Comparison of ENCODE assay signal across 16 mouse cellular contexts in genomic region chr1:187918939-187919338, GRCm38 (mm10).
"Had no signal": no experiment of that assay in that cellular context is flagged by ENCODE, and none has a peak within 500 bp of the region (broad histone marks: within the 10 kb centered on the region; RNA-seq: fewer than 3 reads in every experiment).

No protein-coding gene starts in this region.

- DNase-seq: kidney, postnatal 14 days; left cerebral cortex, postnatal 4 days; lung, embryonic 14.5 days; lung, postnatal 10 days; right cerebral cortex, adult 18-20 months; right cerebral cortex, postnatal 25 days; thymus, adult 18-20 months; thymus, postnatal 14 days had no signal

- ATAC-seq: liver, embryonic 12.5 days had no signal

- H3K27me3 ChIP-seq: kidney, embryonic 15.5 days; limb, embryonic 13.5 days; liver, embryonic 12.5 days; megakaryocyte, embryonic 14.5 days; midbrain, embryonic 15.5 days; neural tube, embryonic 13.5 days had no signal

- H3K4me3 ChIP-seq: kidney, embryonic 15.5 days; limb, embryonic 13.5 days; liver, embryonic 12.5 days; megakaryocyte, embryonic 14.5 days; midbrain, embryonic 15.5 days; neural tube, embryonic 13.5 days had no signal

- H3K36me3 ChIP-seq: kidney, embryonic 15.5 days; limb, embryonic 13.5 days; liver, embryonic 12.5 days; midbrain, embryonic 15.5 days; neural tube, embryonic 13.5 days had no signal

- H3K27ac ChIP-seq: kidney, embryonic 15.5 days; limb, embryonic 13.5 days; liver, embryonic 12.5 days; macrophage; midbrain, embryonic 15.5 days; neural tube, embryonic 13.5 days had no signal

- H3K9me3 ChIP-seq: kidney, embryonic 15.5 days; limb, embryonic 13.5 days; liver, embryonic 12.5 days; midbrain, embryonic 15.5 days; neural tube, embryonic 13.5 days had no signal

- H3K4me1 ChIP-seq: kidney, embryonic 15.5 days; limb, embryonic 13.5 days; liver, embryonic 12.5 days; megakaryocyte, embryonic 14.5 days; midbrain, embryonic 15.5 days had no signal

- H3K9ac ChIP-seq: kidney, embryonic 15.5 days; limb, embryonic 13.5 days; liver, embryonic 12.5 days; lung, embryonic 14.5 days; midbrain, embryonic 15.5 days; neural tube, embryonic 13.5 days had no signal

- H3K4me2 ChIP-seq: kidney, embryonic 15.5 days; limb, embryonic 13.5 days; liver, embryonic 12.5 days; lung, embryonic 14.5 days; midbrain, embryonic 11.5 days; midbrain, embryonic 15.5 days; neural tube, embryonic 13.5 days had no signal
